Mouse (Mus musculus) erythroblast, embryonic 14.5 days (primary cell): ENCODE data around the gene Tex36. TPM values are rescaled to one million over a fixed set of nuclear protein-coding genes. Genes with fewer than 3 reads are reported as not detected.

Experiments
- H3K27me3 ChIP-seq: 2 replicates; pipeline ENCODE4 v1.6.1; 2012; ENCODE audit warnings: inconsistent platforms; ENCODE audit not compliant: control insufficient read depth
- H3K36me3 ChIP-seq: 2 replicates; pipeline ENCODE4 v1.6.1; 2012; ENCODE audit warnings: mild to moderate bottlenecking, inconsistent platforms; ENCODE audit not compliant: control insufficient read depth
- H3K4me1 ChIP-seq: 2 replicates; pipeline ENCODE4 v1.6.1; 2012; ENCODE audit warnings: inconsistent platforms; ENCODE audit not compliant: control insufficient read depth
- H3K4me3 ChIP-seq: replicated peaks from 2 replicates; pipeline ENCODE3; 2012; ENCODE audit warnings: moderate library complexity, mild to moderate bottlenecking, inconsistent platforms
- H3K9me3 ChIP-seq: 2 replicates; pipeline ENCODE4 v1.6.1; 2012; ENCODE audit warnings: low read length, inconsistent platforms, mixed read lengths; ENCODE audit not compliant: control insufficient read depth
- GATA1 ChIP-seq: IDR thresholded peaks from 2 replicates; pipeline ENCODE4 v1.6.1; 2012; ENCODE audit warnings: low read length, inconsistent platforms, mixed read lengths
- TAL1 ChIP-seq: IDR thresholded peaks from 3 replicates; pipeline ENCODE4 v1.6.1; 2012; ENCODE audit warnings: low read length, inconsistent platforms, mixed read lengths
- polyA plus RNA-seq: library from polyadenylated mRNA; stranded (reverse); fragments of >175 nt; gene quantifications from 2 replicates; pipeline ENCODE4 v1.2.3, GENCODE M21; 2012

Gene Tex36
- polyA plus RNA-seq, 1 experiment: not detected

GRCm38 (mm10) chr7:133630821-133631220 is 28.9 kb upstream of the Tex36 start:
- no peaks in the 10 kb centered on the region for H3K9me3 ChIP-seq
- H3K36me3 ChIP-seq: no peaks in the 10 kb centered on the region
- H3K4me1 ChIP-seq: no peaks in the 10 kb centered on the region; the same call in 1 of the 2 replicates
- H3K27me3 ChIP-seq: no peaks in the 10 kb centered on the region
- TF ChIP-seq GATA1 (no peak), TAL1 (no peak)
- no peak overlapping the region for H3K4me3 ChIP-seq

DNA sequence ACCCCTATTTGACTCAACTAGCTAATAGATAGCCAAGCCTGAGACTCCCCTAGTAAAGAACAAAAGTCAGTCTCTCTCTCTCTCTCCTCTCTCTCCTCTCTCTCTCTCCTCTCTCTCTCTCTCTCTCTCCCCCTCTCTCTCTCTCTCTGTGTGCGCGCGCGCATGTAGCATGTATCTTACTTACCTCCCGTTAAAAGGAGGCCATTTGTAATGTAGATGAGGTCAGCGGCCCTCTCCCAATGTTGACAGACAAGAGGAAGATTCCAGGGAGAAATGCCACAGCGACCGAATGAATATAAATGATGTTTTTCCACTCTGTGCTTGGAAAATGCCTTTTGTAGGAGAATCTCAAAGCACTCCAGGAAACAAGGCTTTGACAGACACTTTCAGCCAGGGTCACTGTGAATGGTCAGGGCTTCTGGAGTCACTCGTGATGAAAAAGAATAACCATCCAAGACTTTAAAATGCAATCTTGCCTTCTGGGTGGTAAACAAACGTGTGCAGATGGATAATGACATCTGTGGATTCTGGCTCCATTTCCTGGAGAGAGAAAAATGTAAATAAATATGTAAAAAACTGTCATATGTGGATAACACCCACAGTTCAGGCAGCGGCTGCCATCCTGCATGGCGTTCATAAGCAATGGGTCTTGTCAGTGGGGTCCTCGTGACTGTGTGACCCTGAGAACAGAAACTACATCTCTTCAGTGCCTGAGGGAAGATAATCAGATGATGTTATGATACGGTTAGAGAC is 25.4 kb upstream of the Tex36 start:
- Histone ChIP-seq H3K27me3 (no peaks in the 10 kb centered on the region; the same call in none of the 2 replicates), H3K9me3 (no peaks in the 10 kb centered on the region), H3K36me3 (no peaks in the 10 kb centered on the region), H3K4me3 (no peak overlapping the region), H3K4me1 (no peaks in the 10 kb centered on the region)
- TF ChIP-seq TAL1: no peak
- TF ChIP-seq GATA1: no peak

GRCm38 (mm10) chr7:133623226-133623625 is 21.3 kb upstream of the Tex36 start:
- Histone ChIP-seq H3K36me3 (no peaks in the 10 kb centered on the region), H3K9me3 (no peaks in the 10 kb centered on the region), H3K4me3 (no peak overlapping the region), H3K27me3 (no peaks in the 10 kb centered on the region; the same call in none of the 2 replicates), H3K4me1 (no peaks in the 10 kb centered on the region)
- TF ChIP-seq TAL1 (no peak), GATA1 (no peak)

GRCm38 (mm10) chr7:133620721-133621120 is 18.8 kb upstream of the Tex36 start:
- Histone ChIP-seq H3K4me1 (no peaks in the 10 kb centered on the region), H3K27me3 (no peaks in the 10 kb centered on the region; the same call in none of the 2 replicates), H3K9me3 (no peaks in the 10 kb centered on the region), H3K36me3 (no peaks in the 10 kb centered on the region), H3K4me3 (no peak overlapping the region)
- TF ChIP-seq GATA1 (no peak), TAL1 (no peak)

- no peak overlapping the region for H3K4me3 ChIP-seq
- TF ChIP-seq TAL1 (no peak), GATA1 (no peak)
- no peaks in the 10 kb centered on the region for H3K27me3 ChIP-seq
- no peaks in the 10 kb centered on the region for H3K4me1 ChIP-seq
- no peaks in the 10 kb centered on the region for H3K36me3 ChIP-seq
- no peaks in the 10 kb centered on the region for H3K9me3 ChIP-seq
Measured at GRCm38 (mm10) chr7:133612981-133613380, 11.0 kb upstream of the Tex36 start.

DNA sequence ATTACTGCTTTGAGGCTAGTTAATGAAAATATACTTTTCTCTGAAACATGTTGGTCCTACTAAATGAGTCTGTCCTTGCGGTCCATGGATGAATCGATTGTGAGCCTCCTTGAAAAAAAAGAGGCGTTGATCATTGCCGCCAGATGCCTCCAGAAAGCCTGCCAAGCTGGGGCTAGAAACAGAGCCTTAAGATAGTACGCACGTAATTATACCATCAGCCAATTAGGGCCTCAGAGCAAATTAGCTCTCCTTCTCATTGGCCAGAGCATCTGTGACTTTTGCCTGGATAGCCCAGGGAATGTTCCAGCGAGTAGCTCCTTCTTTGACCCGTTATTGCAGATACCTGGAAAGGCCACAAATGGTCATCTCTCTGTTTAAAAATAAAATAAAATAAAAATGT is 7.6 kb upstream of the Tex36 start:
- H3K9me3 ChIP-seq: no peaks in the 10 kb centered on the region
- no peaks in the 10 kb centered on the region for H3K36me3 ChIP-seq
- no peak overlapping the region for H3K4me3 ChIP-seq
- H3K4me1 ChIP-seq: no peaks in the 10 kb centered on the region
- TF ChIP-seq TAL1 (no peak), GATA1 (no peak)
- no peaks in the 10 kb centered on the region for H3K27me3 ChIP-seq

- Histone ChIP-seq H3K27me3 (no peaks in the 10 kb centered on the region), H3K9me3 (no peaks in the 10 kb centered on the region), H3K4me3 (no peak overlapping the region), H3K4me1 (no peaks in the 10 kb centered on the region), H3K36me3 (no peaks in the 10 kb centered on the region)
- TF ChIP-seq GATA1 (no peak), TAL1 (no peak)
Measured at GRCm38 (mm10) chr7:133608631-133609340, 6.8 kb upstream of the Tex36 start.

GRCm38 (mm10) chr7:133607883-133608575 is 6.1 kb upstream of the Tex36 start:
- no peak for TF ChIP-seq TAL1
- no peak for TF ChIP-seq GATA1
- H3K9me3 ChIP-seq: no peaks in the 10 kb centered on the region
- H3K27me3 ChIP-seq: no peaks in the 10 kb centered on the region
- no peaks in the 10 kb centered on the region for H3K36me3 ChIP-seq
- H3K4me3 ChIP-seq: no peak overlapping the region
- H3K4me1 ChIP-seq: no peaks in the 10 kb centered on the region

DNA sequence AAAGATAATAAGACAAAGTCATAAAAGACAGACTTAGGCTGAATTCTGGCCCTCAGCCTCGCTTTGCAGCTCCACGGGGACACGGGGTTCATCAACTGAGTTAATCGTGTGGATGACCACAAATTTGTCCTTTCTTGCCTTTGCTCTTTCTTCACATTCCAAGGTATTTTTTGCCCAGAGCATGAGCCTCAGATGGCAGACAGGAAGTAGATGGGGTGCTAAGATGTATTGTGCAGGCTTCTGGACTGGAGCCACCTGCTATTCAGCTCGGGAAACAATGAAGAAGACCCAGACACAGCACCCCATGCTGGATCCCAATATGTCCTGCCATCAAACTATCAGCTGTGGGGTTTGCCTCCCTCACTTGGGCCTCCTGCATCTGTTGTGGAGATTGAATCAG is 5.4 kb upstream of the Tex36 start:
- TF ChIP-seq TAL1 (no peak), GATA1 (no peak)
- H3K36me3 ChIP-seq: no peaks in the 10 kb centered on the region
- H3K9me3 ChIP-seq: no peaks in the 10 kb centered on the region

More for the DNA sequence above, 5.4 kb upstream of the Tex36 start:
- H3K27me3 ChIP-seq: no peaks in the 10 kb centered on the region
- no peak overlapping the region for H3K4me3 ChIP-seq
- no peaks in the 10 kb centered on the region for H3K4me1 ChIP-seq
